Mouse (Mus musculus): ENCODE results near the gene Lamtor3.

DNA sequence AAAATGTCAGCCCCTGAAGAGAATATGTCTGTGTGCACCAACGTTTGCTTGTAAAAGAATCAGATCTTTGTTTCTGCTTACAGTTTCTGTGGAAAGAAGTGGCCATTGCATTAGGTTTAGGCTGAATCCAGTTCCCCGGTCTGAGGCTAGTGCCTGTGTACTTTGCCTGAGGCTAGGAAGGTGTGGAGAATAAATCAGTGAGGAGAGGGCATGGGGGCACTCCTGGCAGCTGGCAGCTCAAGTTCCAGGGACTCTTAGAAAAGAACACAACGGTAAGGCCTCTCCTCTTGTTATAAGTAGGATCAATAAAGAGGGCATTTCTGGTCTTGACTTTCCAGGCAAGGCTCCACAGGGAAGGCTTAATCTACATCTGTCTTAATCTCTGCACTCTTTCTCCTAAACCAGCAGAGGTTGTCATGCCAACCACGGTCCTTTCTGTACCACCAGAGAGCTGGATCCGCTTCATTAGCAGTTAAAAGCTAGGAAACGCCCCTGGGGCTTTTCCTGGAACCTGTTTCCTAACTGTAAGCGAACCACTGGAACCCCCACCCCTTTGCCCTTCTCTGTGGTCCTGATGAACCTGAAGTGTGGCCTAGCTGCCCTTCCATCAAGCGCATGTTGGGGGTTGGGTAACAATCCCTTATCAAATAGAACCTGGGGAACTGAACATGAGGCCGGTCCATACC, 58.8 kb downstream of the Lamtor3 start:
- TF ChIP-seq CTCF (IDR thresholded peaks at IDR 0.05; ENCODE audit: insufficient read depth, low read depth, low read length) (no peak), POLR2A (IDR thresholded peaks at IDR 0.05; ENCODE audit: insufficient read depth, low read depth, low read length) (no peak)

Data from olfactory bulb, adult 2 months (tissue).